Mouse (Mus musculus) gonadal fat pad, adult 2 months (tissue): ENCODE data around the gene Nthl1. TPM values are rescaled to one million over a fixed set of nuclear protein-coding genes. Genes with fewer than 3 reads are reported as not detected.

Experiments used
- polyA plus RNA-seq: library from polyadenylated mRNA; depleted of rRNA; stranded (reverse); fragments of >200 nt; gene quantifications from 2 replicates; pipeline ENCODE4 v1.2.3, GENCODE M21; 2012; rRNA removed

The Nthl1 gene
- polyA plus RNA-seq, 1 experiment, result 16.4 TPM

Other genes starting within 250 kb of the Nthl1 start
- gene Rnps1, start 218.1 kb upstream of the Nthl1 start, polyA plus RNA-seq, result 96.6 and 102 TPM in 2 replicates
- gene Eci1, start 206.0 kb upstream of the Nthl1 start, polyA plus RNA-seq, result 119 and 137 TPM in 2 replicates
- gene Dnase1l2, start 189.6 kb upstream of the Nthl1 start, polyA plus RNA-seq, result 82.9 and 106 TPM in 2 replicates
- gene E4f1, start 162.4 kb upstream of the Nthl1 start, polyA plus RNA-seq, result 89.7 and 102 TPM in 2 replicates
- gene Pgp, start 162.3 kb upstream of the Nthl1 start, polyA plus RNA-seq, result 100 and 123 TPM in 2 replicates
- 4.7 and 5.4 TPM in 2 replicates for gene Bricd5, start 158.8 kb upstream of the Nthl1 start, polyA plus RNA-seq
- gene Mlst8, start 153.6 kb upstream of the Nthl1 start, polyA plus RNA-seq, result 41.4 and 44.0 TPM in 2 replicates
- 1.7 and 2.1 TPM in 2 replicates for gene Caskin1, start 144.1 kb upstream of the Nthl1 start, polyA plus RNA-seq
- gene Traf7, start 104.7 kb upstream of the Nthl1 start, polyA plus RNA-seq, result 169 and 195 TPM in 2 replicates
- gene Rab26, start 98.5 kb upstream of the Nthl1 start, polyA plus RNA-seq, result 48.5 and 59.7 TPM in 2 replicates
- 70.0 and 75.7 TPM in 2 replicates for gene Pkd1, start 82.8 kb upstream of the Nthl1 start, polyA plus RNA-seq
- 133 and 141 TPM in 2 replicates for gene Tsc2, start 50 bp upstream of the Nthl1 start, polyA plus RNA-seq
- gene Slc9a3r2, start 17.6 kb downstream of the Nthl1 start, polyA plus RNA-seq, result 61.6 and 83.0 TPM in 2 replicates
- gene Npw, start 25.8 kb downstream of the Nthl1 start, polyA plus RNA-seq, result not detected in 2 replicates
- gene Zfp598, start 37.0 kb downstream of the Nthl1 start, polyA plus RNA-seq, result 51.3 and 56.6 TPM in 2 replicates
- gene Syngr3, start 57.3 kb downstream of the Nthl1 start, polyA plus RNA-seq, result 0.18 and 0.23 TPM in 2 replicates
- gene Gfer, start 63.5 kb downstream of the Nthl1 start, polyA plus RNA-seq, result 25.6 and 27.6 TPM in 2 replicates
- gene Noxo1, start 63.6 kb downstream of the Nthl1 start, polyA plus RNA-seq, result 6.2 and 7.1 TPM in 2 replicates
- gene Tbl3, start 75.0 kb downstream of the Nthl1 start, polyA plus RNA-seq, result 44.4 and 61.9 TPM in 2 replicates
- gene Rnf151, start 85.4 kb downstream of the Nthl1 start, polyA plus RNA-seq, result 2.3 and 3.4 TPM in 2 replicates
- 2,300 and 2,553 TPM in 2 replicates for gene Rps2, start 85.4 kb downstream of the Nthl1 start, polyA plus RNA-seq
- 370 and 426 TPM in 2 replicates for gene Ndufb10, start 91.8 kb downstream of the Nthl1 start, polyA plus RNA-seq
- 31.1 and 36.7 TPM in 2 replicates for gene Rpl3l, start 95.1 kb downstream of the Nthl1 start, polyA plus RNA-seq
- gene Msrb1, start 104.0 kb downstream of the Nthl1 start, polyA plus RNA-seq, result 112 and 152 TPM in 2 replicates
- gene Hs3st6, start 120.3 kb downstream of the Nthl1 start, polyA plus RNA-seq, result 26.1 and 35.8 TPM in 2 replicates
- 0.06 and 0.16 TPM in 2 replicates for gene Meiob, start 171.6 kb downstream of the Nthl1 start, polyA plus RNA-seq
- 134 and 172 TPM in 2 replicates for gene Hagh, start 207.5 kb downstream of the Nthl1 start, polyA plus RNA-seq
- 12.6 and 13.1 TPM in 2 replicates for gene Fahd1, start 217.7 kb downstream of the Nthl1 start, polyA plus RNA-seq
- 18.9 and 70.3 TPM in 2 replicates for gene Igfals, start 233.3 kb downstream of the Nthl1 start, polyA plus RNA-seq